Mouse (Mus musculus): Measurements from ENCODE around the gene Kcng1. TPM values are rescaled to one million over a fixed set of nuclear protein-coding genes. Genes with fewer than 3 reads are reported as not detected.

The Kcng1 gene
- total and polyA plus RNA-seq, 3 experiments: 0.16 TPM; not detected in 2

DNA sequence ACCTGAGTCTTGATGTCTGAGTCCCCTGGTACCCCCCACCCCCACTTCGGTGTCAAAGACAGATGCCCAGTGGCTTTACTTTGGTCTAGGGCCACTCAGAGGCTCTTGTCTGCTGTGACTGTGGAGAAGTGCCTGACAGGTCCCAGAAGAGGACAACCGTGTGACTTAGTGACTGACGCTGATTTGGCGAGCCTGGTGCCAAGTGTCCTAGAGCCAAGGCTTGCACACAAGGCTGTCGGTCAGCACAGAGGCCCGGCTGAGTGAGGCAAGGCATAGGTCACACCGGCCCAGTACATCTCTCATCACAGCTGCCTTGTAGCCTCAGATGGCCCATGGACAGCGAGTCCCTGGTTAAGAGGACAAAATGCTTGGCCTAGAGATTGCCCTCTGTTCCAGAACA lies 22.5 kb downstream of the Kcng1 start:
- DNase-seq (ENCODE audit: extremely low read depth): no peak
- in situ Hi-C loops (cut with MboI; ENCODE audit: low pct_ligation_motif_present, low pct_unique_long_range_greater_than_20kb, low sequenced_read_pairs): loop anchor here (10.0 kb wide), 1 partner anchor 376 kb away; no protein-coding TSS in a partner anchor
- Histone ChIP-seq H3K27ac (ENCODE audit: insufficient read depth, low read depth) (no peak overlapping the region), H3K79me2 (replicated peaks; ENCODE audit: control insufficient read depth, extremely low read depth, insufficient read depth, poor library complexity, severe bottlenecking) (no peaks in the 10 kb centered on the region), H3K4me3 (replicated peaks in 1 of 3; ENCODE audit: low read depth in 2 of 3, low read length in 2 of 3, poor library complexity in 1 of 3) (no peak overlapping the region), H3K27me3 (replicated peaks) (peaks cover 5% of the 10 kb centered on the region), H3K4me1 (ENCODE audit: control insufficient read depth in 1 of 2, insufficient read depth in 2 of 2) (peaks cover 13 to 27% of the 10 kb centered on the region in 2 experiments), H3K9ac (ENCODE audit: insufficient read depth, low read depth) (no peak overlapping the region), H3K36me3 (replicated peaks in 1 of 2; ENCODE audit: control insufficient read depth in 1 of 2, insufficient read depth in 1 of 2, low read length in 1 of 2) (no peaks in the 10 kb centered on the region), H3K4me2 (ENCODE audit: insufficient read depth, low read depth, poor library complexity, severe bottlenecking) (no peak overlapping the region), H3K9me3 (replicated peaks; ENCODE audit: low read length) (no peaks in the 10 kb centered on the region)
- dilution Hi-C loops (cut with MboI; ENCODE audit: extremely low pct_ligation_motif_present, extremely low pct_unique_long_range_greater_than_20kb, low sequenced_read_pairs): no loop called here
- TF ChIP-seq MYC (IDR thresholded peaks at IDR 0.05; ENCODE audit: low read depth, low read length) (no peak), EP300 (IDR thresholded peaks at IDR 0.05; ENCODE audit: low read length) (no peak), MEF2A (IDR thresholded peaks at IDR 0.05; ENCODE audit: borderline replicate concordance, low read depth, low read length) (no peak), TBP (conservative IDR thresholded peaks at IDR 0.05; ENCODE audit: low read depth, low read length) (no peak), ZC3H11A (IDR thresholded peaks at IDR 0.05; ENCODE audit: low read depth, low read length) (no peak), BHLHE40 (IDR thresholded peaks at IDR 0.05; ENCODE audit: low read depth, low read length) (no peak), SIN3A (IDR thresholded peaks at IDR 0.05; ENCODE audit: low read length) (no peak), ELF1 (IDR thresholded peaks at IDR 0.05; ENCODE audit: low read depth, low read length) (no peak), ZMIZ1 (IDR thresholded peaks at IDR 0.05; ENCODE audit: low read depth, low read length) (no peak), HCFC1 (IDR thresholded peaks at IDR 0.05; ENCODE audit: low read depth, low read length) (no peak), ZKSCAN1 (IDR thresholded peaks at IDR 0.05; ENCODE audit: borderline replicate concordance, low read depth, low read length) (no peak), USF1 (IDR thresholded peaks at IDR 0.05; ENCODE audit: low read depth, low read length) (no peak), POLR2AphosphoS2 (IDR thresholded peaks at IDR 0.05; ENCODE audit: low read depth, low read length) (no peak), ETS1 (conservative IDR thresholded peaks at IDR 0.05; ENCODE audit: low read depth, low read length) (no peak), TCF12 (IDR thresholded peaks at IDR 0.05; ENCODE audit: low read depth, low read length) (no peak)

GRCm38 (mm10) chr2:168257188-168257587 lies 24.3 kb downstream of the Kcng1 start:
- in situ Hi-C loops (cut with MboI; ENCODE audit: low pct_ligation_motif_present, low pct_unique_long_range_greater_than_20kb, low sequenced_read_pairs) (loop anchor here (10.0 kb wide), 1 partner anchor 378 kb away; no protein-coding TSS in a partner anchor), dilution Hi-C loops (cut with MboI; ENCODE audit: extremely low pct_ligation_motif_present, extremely low pct_unique_long_range_greater_than_20kb, low sequenced_read_pairs) (no loop called here)
- peak; percentile 57 for DNase-seq (ENCODE audit: extremely low read depth)

More at GRCm38 (mm10) chr2:168257188-168257587, 24.3 kb downstream of the Kcng1 start:
- Histone ChIP-seq H3K27me3 (replicated peaks) (peaks cover 6% of the 10 kb centered on the region), H3K9me3 (replicated peaks; ENCODE audit: low read length) (no peaks in the 10 kb centered on the region), H3K4me1 (ENCODE audit: control insufficient read depth in 1 of 2, insufficient read depth in 2 of 2) (peaks cover 10 to 27% of the 10 kb centered on the region in 2 experiments), H3K79me2 (replicated peaks; ENCODE audit: control insufficient read depth, extremely low read depth, insufficient read depth, poor library complexity, severe bottlenecking) (no peaks in the 10 kb centered on the region), H3K27ac (ENCODE audit: insufficient read depth, low read depth) (no peak overlapping the region), H3K9ac (ENCODE audit: insufficient read depth, low read depth) (no peak overlapping the region), H3K4me2 (ENCODE audit: insufficient read depth, low read depth, poor library complexity, severe bottlenecking) (no peak overlapping the region), H3K36me3 (replicated peaks in 1 of 2; ENCODE audit: control insufficient read depth in 1 of 2, insufficient read depth in 1 of 2, low read length in 1 of 2) (no peaks in the 10 kb centered on the region), H3K4me3 (replicated peaks in 1 of 3; ENCODE audit: low read depth in 2 of 3, low read length in 2 of 3, poor library complexity in 1 of 3) (peak overlapping the region in 1 of 3 experiments; percentile 33)
- TF ChIP-seq NRF1 (IDR thresholded peaks at IDR 0.05; ENCODE audit: low read depth, low read length) (peak; percentile 60), KAT2A (IDR thresholded peaks at IDR 0.05; ENCODE audit: insufficient replicate concordance, low read length) (0 out of 2 replicates have a peak, but pooled peaks have one; percentile 34), ZMIZ1 (IDR thresholded peaks at IDR 0.05; ENCODE audit: low read depth, low read length) (no peak), PAX5 (IDR thresholded peaks at IDR 0.05; ENCODE audit: low read length) (no peak), ZC3H11A (IDR thresholded peaks at IDR 0.05; ENCODE audit: low read depth, low read length) (no peak), MAX (IDR thresholded peaks at IDR 0.05; ENCODE audit: low read length) (no peak), ZNF384 (IDR thresholded peaks at IDR 0.05; ENCODE audit: low read depth, low read length) (no peak), BHLHE40 (IDR thresholded peaks at IDR 0.05; ENCODE audit: low read depth, low read length) (0 out of 2 replicates have a peak, but pooled peaks have one; percentile 35), MAZ (IDR thresholded peaks at IDR 0.05; ENCODE audit: low read depth, low read length) (no peak), SMC3 (IDR thresholded peaks at IDR 0.05; ENCODE audit: low read depth, low read length) (no peak), JUND (conservative IDR thresholded peaks at IDR 0.05; ENCODE audit: low read depth, low read length) (no peak), ZKSCAN1 (IDR thresholded peaks at IDR 0.05; ENCODE audit: borderline replicate concordance, low read depth, low read length) (no peak), EP300 (IDR thresholded peaks at IDR 0.05; ENCODE audit: low read length) (no peak; the same call in 1 of the 2 replicates), MAFK (IDR thresholded peaks at IDR 0.05; ENCODE audit: insufficient replicate concordance, low read length) (no peak), USF1 (IDR thresholded peaks at IDR 0.05; ENCODE audit: low read depth, low read length) (no peak), POLR2A (IDR thresholded peaks at IDR 0.05; ENCODE audit: low read depth, low read length) (no peak), USF2 (conservative IDR thresholded peaks at IDR 0.05; ENCODE audit: low read depth, low read length) (no peak), GABPA (IDR thresholded peaks at IDR 0.05; ENCODE audit: insufficient replicate concordance, low read depth, low read length) (no peak), E2F4 (IDR thresholded peaks at IDR 0.05; ENCODE audit: insufficient replicate concordance, low read depth, low read length) (no peak), POLR2AphosphoS2 (IDR thresholded peaks at IDR 0.05; ENCODE audit: low read depth, low read length) (no peak), TCF12 (IDR thresholded peaks at IDR 0.05; ENCODE audit: low read depth, low read length) (0 out of 2 replicates have a peak, but pooled peaks have one; percentile 22), JUN (IDR thresholded peaks at IDR 0.05; ENCODE audit: insufficient read depth, low read depth, low read length) (no peak), ELF1 (IDR thresholded peaks at IDR 0.05; ENCODE audit: low read depth, low read length) (peak; percentile 61; the same call in 1 of the 2 replicates)

Measured in CH12.LX (cell line).